In genomic region chr3:127985165-127985564, GRCm38 (mm10) we compare ENCODE assay signal across 32 mouse cellular contexts.
"Had no signal": no experiment of that assay in that cellular context is flagged by ENCODE, and none has a peak within 500 bp of the region (broad histone marks: within the 10 kb centered on the region; RNA-seq: fewer than 3 reads in every experiment).

No protein-coding gene starts in this region.

- DNase-seq: left cerebral cortex, postnatal 4 days; liver; liver, embryonic 13.5 days; liver, postnatal 0 days; lung, adult 18-20 months; lung, adult 2 months; lung, embryonic 14.5 days; lung, postnatal 10 days; lung, postnatal 14 days; lung, postnatal 36 days; lung, postnatal 4 days; midbrain, embryonic 14.5 days had no signal

- H3K27me3 ChIP-seq: limb, embryonic 12.5 days; limb, embryonic 13.5 days; limb, embryonic 15.5 days; liver, embryonic 12.5 days; liver, embryonic 13.5 days; liver, embryonic 15.5 days; lung, embryonic 15.5 days; megakaryocyte, embryonic 14.5 days; midbrain, embryonic 12.5 days; midbrain, embryonic 13.5 days; midbrain, embryonic 15.5 days; neural tube, embryonic 12.5 days had no signal

- H3K4me1 ChIP-seq: limb, embryonic 10.5 days; limb, embryonic 12.5 days; limb, embryonic 13.5 days; limb, embryonic 15.5 days; liver, embryonic 12.5 days; liver, embryonic 13.5 days; liver, embryonic 15.5 days; lung, embryonic 15.5 days; megakaryocyte, embryonic 14.5 days; midbrain, embryonic 10.5 days; midbrain, embryonic 12.5 days; midbrain, embryonic 13.5 days; midbrain, embryonic 15.5 days; neural tube, embryonic 12.5 days had no signal

- H3K27ac ChIP-seq: limb, embryonic 10.5 days; limb, embryonic 12.5 days; limb, embryonic 13.5 days; limb, embryonic 15.5 days; liver, embryonic 12.5 days; liver, embryonic 13.5 days; liver, embryonic 14.5 days; liver, embryonic 15.5 days; lung, embryonic 15.5 days; macrophage; midbrain, embryonic 10.5 days; midbrain, embryonic 12.5 days; midbrain, embryonic 13.5 days; midbrain, embryonic 15.5 days; neural tube, embryonic 12.5 days had no signal

- H3K9ac ChIP-seq: limb, embryonic 12.5 days; limb, embryonic 13.5 days; limb, embryonic 15.5 days; liver, embryonic 12.5 days; liver, embryonic 13.5 days; liver, embryonic 14.5 days; liver, embryonic 15.5 days; liver, postnatal 0 days; lung, embryonic 14.5 days; lung, embryonic 15.5 days; midbrain, embryonic 12.5 days; midbrain, embryonic 13.5 days; midbrain, embryonic 15.5 days; neural tube, embryonic 12.5 days had no signal

- ATAC-seq: liver, embryonic 12.5 days; liver, postnatal 0 days; lung, postnatal 0 days; midbrain, embryonic 13.5 days; midbrain, embryonic 15.5 days; midbrain, embryonic 16.5 days had no signal

- H3K9me3 ChIP-seq: limb, embryonic 10.5 days; limb, embryonic 12.5 days; limb, embryonic 13.5 days; limb, embryonic 15.5 days; liver, embryonic 12.5 days; liver, embryonic 13.5 days; liver, embryonic 15.5 days; lung, embryonic 15.5 days; midbrain, embryonic 10.5 days; midbrain, embryonic 12.5 days; midbrain, embryonic 13.5 days; midbrain, embryonic 15.5 days; neural tube, embryonic 12.5 days had no signal

- H3K4me2 ChIP-seq: limb, embryonic 12.5 days; limb, embryonic 13.5 days; limb, embryonic 15.5 days; liver, embryonic 11.5 days; liver, embryonic 12.5 days; liver, embryonic 13.5 days; liver, embryonic 15.5 days; lung, embryonic 14.5 days; lung, embryonic 15.5 days; midbrain, embryonic 11.5 days; midbrain, embryonic 12.5 days; midbrain, embryonic 13.5 days; midbrain, embryonic 15.5 days; neural tube, embryonic 12.5 days had no signal

- H3K4me3 ChIP-seq: limb, embryonic 10.5 days; limb, embryonic 12.5 days; limb, embryonic 13.5 days; limb, embryonic 15.5 days; liver, embryonic 12.5 days; liver, embryonic 13.5 days; liver, embryonic 15.5 days; lung, embryonic 15.5 days; megakaryocyte, embryonic 14.5 days; midbrain, embryonic 10.5 days; midbrain, embryonic 12.5 days; midbrain, embryonic 13.5 days; midbrain, embryonic 15.5 days; myocyte; neural tube, embryonic 12.5 days had no signal

- H3K36me3 ChIP-seq: limb, embryonic 10.5 days; limb, embryonic 12.5 days; limb, embryonic 13.5 days; limb, embryonic 15.5 days; liver, embryonic 12.5 days; liver, embryonic 13.5 days; liver, embryonic 15.5 days; lung, embryonic 15.5 days; midbrain, embryonic 10.5 days; midbrain, embryonic 12.5 days; midbrain, embryonic 13.5 days; midbrain, embryonic 15.5 days; neural tube, embryonic 12.5 days had no signal
